Mouse (Mus musculus) limb, embryonic 11.5 days (tissue): ENCODE measurements around the gene Nsl1. TPM values are rescaled to one million over a fixed set of nuclear protein-coding genes. Genes with fewer than 3 reads are reported as not detected.

Experiments
- ATAC-seq: fragments of 200-750 bp; cut with Nextera tagmentation; 2 replicates; pipeline ENCODE4 v1.8.0; 2017; ENCODE audit warnings: low read depth; ENCODE audit not compliant: insufficient number of reproducible peaks, low FRiP score, low TSS enrichment
- DNase-seq: peaks from one replicate; pipeline ENCODE4 v3.0.0-alpha.2; 2015; ENCODE audit warnings: low spot score
- H3K27ac ChIP-seq: fragments of 300-500 bp; sonication (generic); replicated peaks from 2 replicates; pipeline ENCODE4 v1.5.1; 2014; ENCODE audit warnings: low read depth, mild to moderate bottlenecking, low read length
- H3K27me3 ChIP-seq: fragments of 300-500 bp; sonication (generic); 2 replicates; pipeline ENCODE4 v1.6.1; 2014; ENCODE audit warnings: mild to moderate bottlenecking, low read length, mixed read lengths; ENCODE audit not compliant: control insufficient read depth, insufficient read depth
- H3K36me3 ChIP-seq: fragments of 300-500 bp; sonication (generic); 2 replicates; pipeline ENCODE4 v1.6.1; 2014; ENCODE audit warnings: mild to moderate bottlenecking, low read length, moderate library complexity, mixed read lengths; ENCODE audit not compliant: control insufficient read depth, insufficient read depth
- H3K4me1 ChIP-seq: fragments of 300-500 bp; sonication (generic); 2 replicates; pipeline ENCODE4 v1.6.1; 2014; ENCODE audit warnings: low read length, mixed read lengths; ENCODE audit not compliant: control insufficient read depth, insufficient read depth
- H3K4me2 ChIP-seq: fragments of 300-500 bp; sonication (generic); 2 replicates; pipeline ENCODE4 v1.6.1; 2014; ENCODE audit warnings: low read depth, mild to moderate bottlenecking, moderate library complexity; ENCODE audit not compliant: severe bottlenecking
- H3K4me3 ChIP-seq: fragments of 300-500 bp; sonication (generic); 2 replicates; pipeline ENCODE4 v1.5.1; 2014; ENCODE audit warnings: low read depth, low read length
- H3K9ac ChIP-seq: fragments of 300-500 bp; sonication (generic); 2 replicates; pipeline ENCODE4 v1.6.1; 2014; ENCODE audit warnings: mild to moderate bottlenecking, low read length
- H3K9me3 ChIP-seq: fragments of 300-500 bp; sonication (generic); 2 replicates; pipeline ENCODE4 v1.6.1; 2016; ENCODE audit warnings: low read length; ENCODE audit not compliant: control insufficient read depth
- WGBS: fragments of 180-500 bp; shearing (Covaris S2); extraction: QIAGEN DNeasy Blood & Tissue Kit; methylation state at CpG from one replicate; pipeline ENCODE4 v1.1.7; 2014; 5-methylcytosine and 5-hydroxymethylcytosine counted together
- polyA plus RNA-seq: library from polyadenylated mRNA; unstranded; fragments of >200 nt; fragmentation: Nextera tagmentation; extraction: Ambion mirVana; gene quantifications from 2 replicates; pipeline ENCODE4 v1.2.1, GENCODE M21; 2014

The Nsl1 gene
- polyA plus RNA-seq, 1 experiment from 2014 or later, result 35.5 TPM

DNA sequence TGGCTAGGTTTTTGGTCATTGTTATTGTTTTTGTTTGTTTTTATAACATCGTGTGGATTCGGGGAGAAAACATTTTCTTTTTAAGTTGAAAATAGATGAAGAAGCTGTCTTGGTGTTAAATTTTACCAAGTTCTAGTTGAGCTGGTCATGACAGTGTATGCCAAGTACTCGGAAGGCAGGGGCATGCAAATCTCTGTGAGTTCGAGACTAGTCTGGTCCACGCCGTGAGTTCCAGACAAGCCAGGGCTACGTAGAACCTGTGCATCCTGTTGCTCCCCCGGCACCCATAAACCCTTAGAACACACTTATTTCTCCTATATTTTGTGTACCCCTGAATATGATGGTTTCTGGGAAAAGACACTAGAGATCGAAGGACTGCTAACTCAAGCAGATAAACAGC, 888 bp downstream of the Nsl1 start:
- Histone ChIP-seq H3K9ac (peak overlapping the region; percentile 87; the same call in 1 of the 2 replicates), H3K27me3 (no peaks in the 10 kb centered on the region), H3K36me3 (peaks cover 3% of the 10 kb centered on the region; the same call in 1 of the 2 replicates), H3K4me1 (peaks cover 6% of the 10 kb centered on the region; the same call in 1 of the 2 replicates), H3K27ac (no peak overlapping the region), H3K4me3 (peak overlapping the region; percentile 98), H3K9me3 (no peaks in the 10 kb centered on the region), H3K4me2 (peak overlapping the region; percentile 52)
- ATAC-seq, result no peak
- no peak for DNase-seq
- 64% methylated on average over 9 of the region's 9 CpGs for WGBS

DNA sequence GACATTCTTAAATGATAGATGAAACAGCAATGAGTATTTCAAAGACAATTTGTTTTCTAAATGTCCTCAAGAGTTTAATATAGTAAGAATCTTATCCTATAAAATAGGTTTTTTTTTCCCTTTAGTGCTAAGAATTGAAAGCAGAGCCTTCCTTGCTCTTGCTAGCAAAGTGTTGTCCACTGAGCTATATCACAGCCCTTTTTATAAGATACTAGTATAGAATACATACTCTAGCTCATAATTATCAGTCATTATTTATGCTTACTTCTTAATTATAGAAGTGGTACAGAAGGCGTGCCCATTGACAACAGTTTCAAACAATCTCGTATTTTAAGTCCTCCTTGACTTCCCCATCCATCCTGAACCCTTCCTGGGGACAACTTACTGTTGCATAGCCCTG, 1.7 kb downstream of the Nsl1 start:
- DNase-seq (no peak), ATAC-seq (no peak)
- no peak overlapping the region for H3K27ac ChIP-seq
- peaks cover 9% of the 10 kb centered on the region for H3K36me3 ChIP-seq
- no peaks in the 10 kb centered on the region for H3K27me3 ChIP-seq
- H3K4me2 ChIP-seq, result no peak overlapping the region
- peaks cover 6% of the 10 kb centered on the region; the same call in 1 of the 2 replicates for H3K4me1 ChIP-seq
- WGBS, result 84% methylated on average over 2 of the region's 2 CpGs
- no peak overlapping the region for H3K4me3 ChIP-seq
- H3K9me3 ChIP-seq, result no peaks in the 10 kb centered on the region
- no peak overlapping the region for H3K9ac ChIP-seq

DNA sequence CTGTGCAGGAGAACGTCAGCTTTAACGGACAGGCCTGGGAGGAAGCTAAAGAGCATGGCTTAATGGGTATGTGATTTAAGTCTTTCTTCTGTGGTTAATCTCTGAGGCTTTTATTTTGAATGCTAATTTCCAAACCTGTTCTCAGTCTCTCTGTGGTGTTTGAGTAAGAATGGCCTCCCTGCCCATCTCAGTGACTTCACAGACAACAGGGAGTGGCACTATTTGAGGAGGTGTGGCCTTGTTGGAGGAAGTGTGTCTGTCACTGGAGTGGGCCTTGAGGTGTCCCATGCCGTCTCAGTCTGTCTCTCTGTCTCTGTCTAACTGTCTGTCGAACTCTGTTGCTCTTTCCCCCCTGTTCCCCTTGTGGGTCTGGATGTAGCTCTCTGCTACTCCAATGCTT, 2.4 kb downstream of the Nsl1 start:
- Histone ChIP-seq H3K27ac (no peak overlapping the region), H3K4me3 (no peak overlapping the region), H3K36me3 (peaks cover 13% of the 10 kb centered on the region), H3K27me3 (no peaks in the 10 kb centered on the region), H3K4me2 (no peak overlapping the region), H3K9ac (no peak overlapping the region), H3K9me3 (no peaks in the 10 kb centered on the region), H3K4me1 (peaks cover 6% of the 10 kb centered on the region; the same call in 1 of the 2 replicates)
- ATAC-seq, result no peak
- 83% methylated on average over 4 of the region's 4 CpGs for WGBS
- no peak for DNase-seq

DNA sequence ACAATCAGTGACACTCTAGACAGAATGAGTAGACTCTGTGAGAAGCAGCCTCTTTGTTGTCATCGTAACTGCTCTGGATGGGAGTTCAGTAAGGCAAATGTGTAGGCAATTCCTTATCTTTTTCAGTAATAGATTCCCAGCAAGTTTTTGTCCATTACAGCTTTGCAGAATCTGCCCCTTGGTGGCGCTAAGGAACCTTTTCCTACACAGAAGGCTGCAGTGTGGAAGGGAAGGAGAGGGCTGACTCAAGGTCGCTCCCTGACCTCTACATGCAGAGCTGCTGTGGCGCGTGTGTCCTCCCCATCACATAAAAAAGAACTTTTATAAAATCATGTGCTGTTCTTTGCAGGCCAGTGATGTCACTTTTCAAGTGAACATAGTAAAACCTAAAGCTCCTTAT, 5.6 kb downstream of the Nsl1 start:
- H3K27ac ChIP-seq, result no peak overlapping the region
- DNase-seq (peak; percentile 34), ATAC-seq (no peak)
- H3K9me3 ChIP-seq, result no peaks in the 10 kb centered on the region
- H3K4me2 ChIP-seq, result no peak overlapping the region
- no peaks in the 10 kb centered on the region for H3K27me3 ChIP-seq
- no peak overlapping the region for H3K9ac ChIP-seq
- peaks cover 32% of the 10 kb centered on the region for H3K36me3 ChIP-seq
- H3K4me1 ChIP-seq, result peaks cover 6% of the 10 kb centered on the region; the same call in 1 of the 2 replicates
- H3K4me3 ChIP-seq, result no peak overlapping the region
- 89% methylated on average over 5 of the region's 5 CpGs for WGBS

DNA sequence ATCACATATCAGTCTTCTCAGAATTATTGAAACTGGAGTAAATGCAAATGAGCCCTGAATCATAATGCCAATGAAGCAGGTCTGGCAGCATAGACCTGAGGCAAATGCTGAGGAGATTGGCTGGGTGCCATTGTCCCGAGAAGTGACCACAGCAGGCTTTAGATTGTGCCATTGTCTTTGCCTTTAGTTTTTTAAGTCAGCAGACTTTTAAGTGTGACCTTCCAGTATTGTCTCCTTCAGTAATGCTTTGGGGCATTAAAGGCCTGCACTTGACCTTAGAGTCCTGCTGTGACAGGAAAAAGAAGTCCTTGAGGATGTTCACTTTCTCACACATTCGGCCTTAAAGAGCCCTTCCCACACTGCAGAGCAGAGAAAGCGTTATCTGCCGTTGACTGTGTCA, 7.4 kb downstream of the Nsl1 start:
- Histone ChIP-seq H3K4me3 (no peak overlapping the region), H3K9ac (no peak overlapping the region), H3K4me2 (no peak overlapping the region), H3K9me3 (no peaks in the 10 kb centered on the region), H3K27me3 (no peaks in the 10 kb centered on the region), H3K36me3 (peaks cover 33% of the 10 kb centered on the region), H3K4me1 (no peaks in the 10 kb centered on the region), H3K27ac (no peak overlapping the region)
- no peak for ATAC-seq
- DNase-seq, result no peak
- 96% methylated on average over 4 of the region's 4 CpGs for WGBS

DNA sequence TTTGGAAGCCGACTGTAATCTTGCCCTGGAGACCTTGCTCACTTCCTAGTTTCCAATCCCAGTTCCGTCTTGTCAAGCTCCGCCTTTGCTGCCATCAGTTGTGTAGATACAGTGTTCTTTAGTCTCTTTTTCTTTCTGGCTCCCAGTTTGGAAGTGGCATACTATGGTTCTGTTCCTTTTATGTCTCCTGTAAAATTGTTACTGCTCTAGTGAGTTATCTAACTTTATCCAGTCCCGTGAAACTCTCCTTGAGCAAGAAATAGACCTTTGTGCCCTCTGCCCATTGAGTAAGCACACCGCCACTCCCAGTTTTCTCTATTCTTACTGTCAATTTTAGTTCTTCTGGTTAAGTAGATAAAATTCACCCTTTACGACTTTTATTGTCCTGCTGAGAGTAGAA, 8.8 kb downstream of the Nsl1 start:
- WGBS, result 88% methylated on average over 6 of the region's 6 CpGs
- ATAC-seq, result no peak

DNA sequence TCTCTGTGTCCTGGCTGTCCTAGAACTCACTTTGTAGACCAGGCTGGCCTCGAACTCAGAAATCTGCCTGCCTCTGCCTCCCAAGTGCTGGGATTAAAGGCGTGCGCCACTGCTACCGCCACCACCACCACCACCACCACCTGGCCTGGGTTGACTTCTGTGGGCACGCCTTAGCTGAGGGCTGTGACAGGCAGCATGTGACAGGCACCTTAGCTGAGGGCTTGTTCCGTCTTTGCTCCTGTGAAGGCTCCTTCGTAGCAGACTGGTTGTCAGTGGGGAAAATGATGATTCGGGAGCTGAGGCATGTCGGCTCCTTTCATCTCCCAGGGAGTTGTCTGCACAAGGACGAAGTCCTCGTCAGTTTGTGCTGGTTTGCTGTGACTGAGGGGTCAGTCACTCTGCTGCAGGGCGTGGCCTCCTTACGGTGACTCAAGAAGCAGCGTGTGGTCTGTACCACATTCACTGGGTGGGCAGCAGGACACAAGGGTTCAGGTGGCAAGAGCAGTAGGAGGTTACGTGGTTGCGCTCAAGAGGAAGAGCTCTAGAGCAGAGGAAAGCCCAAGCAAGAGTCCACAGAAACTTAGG, 9.6 kb downstream of the Nsl1 start:
- DNase-seq (no peak), ATAC-seq (no peak)
- H3K27me3 ChIP-seq, result no peaks in the 10 kb centered on the region
- no peaks in the 10 kb centered on the region for H3K9me3 ChIP-seq
- no peak overlapping the region for H3K27ac ChIP-seq
- WGBS, result 91% methylated on average over 16 of the region's 16 CpGs
- no peak overlapping the region for H3K4me3 ChIP-seq
- no peak overlapping the region for H3K9ac ChIP-seq
- H3K4me1 ChIP-seq, result no peaks in the 10 kb centered on the region
- no peak overlapping the region for H3K4me2 ChIP-seq
- H3K36me3 ChIP-seq, result peaks cover 35% of the 10 kb centered on the region

More for the DNA sequence above, 8.8 kb downstream of the Nsl1 start:
- DNase-seq, result no peak
- no peaks in the 10 kb centered on the region for H3K9me3 ChIP-seq
- peaks cover 30% of the 10 kb centered on the region for H3K36me3 ChIP-seq
- no peaks in the 10 kb centered on the region for H3K27me3 ChIP-seq
- H3K4me2 ChIP-seq, result no peak overlapping the region
- no peak overlapping the region for H3K9ac ChIP-seq
- H3K4me1 ChIP-seq, result no peaks in the 10 kb centered on the region
- H3K4me3 ChIP-seq, result no peak overlapping the region
- H3K27ac ChIP-seq, result no peak overlapping the region

DNA sequence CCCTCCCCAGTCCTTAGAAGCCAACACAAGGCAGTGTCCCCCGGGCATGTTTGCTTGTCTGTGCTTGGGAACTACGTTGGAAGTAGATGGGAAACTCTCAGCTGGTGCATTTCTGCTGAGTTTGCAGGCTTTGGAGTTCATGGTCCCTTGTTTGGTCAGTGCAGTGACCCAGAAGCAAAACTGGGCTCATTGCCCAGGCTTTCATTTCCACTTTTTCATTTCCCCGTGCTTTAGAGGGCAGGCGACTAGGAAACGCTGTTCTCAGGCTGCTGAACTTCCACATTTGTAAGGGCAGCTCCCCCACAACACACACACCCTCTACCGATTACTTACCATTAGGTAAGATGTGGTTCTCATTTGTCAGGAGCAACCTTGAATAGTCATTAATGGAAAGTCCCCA, 10.2 kb downstream of the Nsl1 start:
- WGBS, result 92% methylated on average over 6 of the region's 6 CpGs
- Histone ChIP-seq H3K4me1 (no peaks in the 10 kb centered on the region), H3K36me3 (peaks cover 38% of the 10 kb centered on the region), H3K9me3 (no peaks in the 10 kb centered on the region), H3K4me2 (no peak overlapping the region), H3K27me3 (no peaks in the 10 kb centered on the region), H3K4me3 (no peak overlapping the region), H3K9ac (no peak overlapping the region), H3K27ac (no peak overlapping the region)
- DNase-seq, result no peak
- no peak for ATAC-seq

DNA sequence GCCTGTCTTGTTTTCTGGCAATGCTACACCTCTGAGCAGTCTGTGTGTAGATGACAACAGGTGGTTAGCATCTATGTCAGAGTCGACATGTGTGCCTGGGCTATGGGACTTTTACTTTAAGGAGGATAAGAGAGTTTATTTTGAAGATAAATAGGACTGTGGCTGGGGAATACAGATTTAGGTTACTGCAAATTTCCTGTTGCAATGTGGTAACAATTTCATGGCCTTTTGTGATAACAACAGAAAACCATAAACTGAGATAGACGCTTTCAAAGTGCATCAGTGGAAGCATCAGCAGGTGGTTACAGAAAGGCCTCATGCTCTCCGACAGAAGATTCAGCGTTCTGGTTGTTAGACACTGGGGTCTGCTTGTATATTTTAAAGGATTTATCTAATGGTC, 10.7 kb downstream of the Nsl1 start:
- peaks cover 40% of the 10 kb centered on the region for H3K36me3 ChIP-seq
- H3K9me3 ChIP-seq, result no peaks in the 10 kb centered on the region
- 93% methylated on average over 4 of the region's 4 CpGs for WGBS

More for the DNA sequence above, 10.7 kb downstream of the Nsl1 start:
- Histone ChIP-seq H3K9ac (no peak overlapping the region), H3K4me1 (no peaks in the 10 kb centered on the region), H3K27ac (no peak overlapping the region), H3K4me2 (no peak overlapping the region), H3K27me3 (no peaks in the 10 kb centered on the region), H3K4me3 (no peak overlapping the region)
- ATAC-seq (no peak), DNase-seq (no peak)
